ENCODE assay signal across 24 mouse cellular contexts in genomic region chr11:46265031-46265786, GRCm38 (mm10). TPM values are rescaled to one million over a fixed set of nuclear protein-coding genes. Genes with fewer than 3 reads are reported as not detected.
DNase-seq lines count a peak whose midpoint lies in the region; ATAC-seq and TF ChIP-seq lines count a peak whose summit lies in the region.
"Had no signal": no experiment of that assay in that cellular context is flagged by ENCODE, and none has a peak within 500 bp of the region (broad histone marks: within the 10 kb centered on the region; RNA-seq: fewer than 3 reads in every experiment).

No protein-coding gene starts in this region.

- no peak overlapping the region for H3K27ac ChIP-seq in midbrain, embryonic 11.5 days (ENCODE audit: low read depth, low read length)
- no peak overlapping the region for H3K27ac ChIP-seq in midbrain, embryonic 13.5 days
- no peak overlapping the region for H3K27ac ChIP-seq in hindbrain, postnatal 0 days
- H3K27ac ChIP-seq: embryonic facial prominence, embryonic 12.5 days; hindbrain, embryonic 12.5 days; lung, embryonic 15.5 days; midbrain, embryonic 10.5 days; neural tube, embryonic 12.5 days had no signal

- H3K4me2 ChIP-seq in midbrain, embryonic 11.5 days: no peak overlapping the region
- no peak overlapping the region for H3K4me2 ChIP-seq in midbrain, embryonic 13.5 days (replicated peaks)
- H3K4me2 ChIP-seq in hindbrain, postnatal 0 days (ENCODE audit: low read depth, low read length): no peak overlapping the region
- H3K4me2 ChIP-seq: embryonic facial prominence, embryonic 12.5 days; heart, embryonic 11.5 days; hindbrain, embryonic 12.5 days; lung, embryonic 15.5 days; neural tube, embryonic 12.5 days had no signal

- no peaks in the 10 kb centered on the region for H3K27me3 ChIP-seq in midbrain, embryonic 11.5 days (ENCODE audit: control insufficient read depth, insufficient read depth, low read length)
- no peaks in the 10 kb centered on the region for H3K27me3 ChIP-seq in midbrain, embryonic 13.5 days
- H3K27me3 ChIP-seq in hindbrain, postnatal 0 days (ENCODE audit: insufficient read depth, low read length): no peaks in the 10 kb centered on the region
- H3K27me3 ChIP-seq: embryonic facial prominence, embryonic 12.5 days; hindbrain, embryonic 12.5 days; lung, embryonic 15.5 days; neural tube, embryonic 12.5 days had no signal

- H3K9me3 ChIP-seq in midbrain, embryonic 11.5 days (ENCODE audit: control insufficient read depth, low read length): no peaks in the 10 kb centered on the region
- no peaks in the 10 kb centered on the region for H3K9me3 ChIP-seq in midbrain, embryonic 13.5 days
- no peaks in the 10 kb centered on the region for H3K9me3 ChIP-seq in hindbrain, postnatal 0 days (ENCODE audit: low read length)
- H3K9me3 ChIP-seq: embryonic facial prominence, embryonic 12.5 days; hindbrain, embryonic 12.5 days; lung, embryonic 15.5 days; midbrain, embryonic 10.5 days; neural tube, embryonic 12.5 days had no signal

- no peak for TF ChIP-seq CTCF in hindbrain, postnatal 0 days (IDR thresholded peaks at IDR 0.05; ENCODE audit: low read depth)

- no peak overlapping the region for H3K9ac ChIP-seq in midbrain, embryonic 11.5 days (ENCODE audit: low read length)
- no peak overlapping the region for H3K9ac ChIP-seq in midbrain, embryonic 13.5 days (replicated peaks)
- no peak overlapping the region for H3K9ac ChIP-seq in hindbrain, postnatal 0 days (replicated peaks; ENCODE audit: low read length)
- H3K9ac ChIP-seq: embryonic facial prominence, embryonic 12.5 days; hindbrain, embryonic 12.5 days; lung, embryonic 15.5 days; neural tube, embryonic 12.5 days had no signal

- H3K36me3 ChIP-seq in midbrain, embryonic 11.5 days (ENCODE audit: control insufficient read depth, insufficient read depth, low read length): peaks cover 5% of the 10 kb centered on the region; the same call in 1 of the 2 replicates
- peaks cover 90% of the 10 kb centered on the region for H3K36me3 ChIP-seq in midbrain, embryonic 13.5 days
- H3K36me3 ChIP-seq in hindbrain, postnatal 0 days (ENCODE audit: insufficient read depth, low read length): peaks cover 50% of the 10 kb centered on the region
- H3K36me3 ChIP-seq: embryonic facial prominence, embryonic 12.5 days; lung, embryonic 15.5 days had no signal

- peak; percentile 4 for DNase-seq in adrenal gland, postnatal 14 days
- no peak for DNase-seq in adrenal gland, postnatal 4 days (ENCODE audit: low spot score in 2 of 2)
- DNase-seq in midbrain, embryonic 11.5 days (ENCODE audit: low spot score, missing footprints): peak; percentile 35
- no peak for DNase-seq in frontal cortex, postnatal 10 days (ENCODE audit: low spot score in 2 of 2)
- no peak for DNase-seq in hindbrain, postnatal 0 days (ENCODE audit: low spot score)
- no peak for DNase-seq in adrenal gland, adult 2 months
- DNase-seq: adrenal gland, postnatal 36 days; cerebellum, adult 9-10 months; gastrocnemius, postnatal 36 days; heart, postnatal 10 days; kidney, adult 8-10 months; left cerebral cortex, postnatal 4 days; liver had no signal

- 91% methylated on average over 11 of the region's 11 CpGs for WGBS in midbrain, embryonic 11.5 days
- WGBS in midbrain, embryonic 13.5 days: 85% methylated on average over 11 of the region's 11 CpGs
- 86% methylated on average over 11 of the region's 11 CpGs for WGBS in hindbrain, postnatal 0 days

- H3K4me3 ChIP-seq in midbrain, embryonic 11.5 days (ENCODE audit: low read depth, low read length): no peak overlapping the region
- H3K4me3 ChIP-seq in midbrain, embryonic 13.5 days (replicated peaks): no peak overlapping the region
- H3K4me3 ChIP-seq in hindbrain, postnatal 0 days (ENCODE audit: low read length): no peak overlapping the region
- H3K4me3 ChIP-seq: embryonic facial prominence, embryonic 12.5 days; erythroblast, embryonic 14.5 days; hindbrain, embryonic 12.5 days; lung, embryonic 15.5 days; midbrain, embryonic 10.5 days; neural tube, embryonic 12.5 days had no signal

- ATAC-seq in midbrain, embryonic 11.5 days (ENCODE audit: low FRiP score): no peak
- ATAC-seq in midbrain, embryonic 13.5 days: no peak
- ATAC-seq in megakaryocyte, adult 5-6 weeks (ENCODE audit: poor library complexity, severe bottlenecking): peak; percentile 49
- ATAC-seq in hindbrain, postnatal 0 days: no peak
- ATAC-seq: forebrain, embryonic 14.5 days had no signal

- H3K4me1 ChIP-seq in midbrain, embryonic 11.5 days (ENCODE audit: control insufficient read depth, insufficient read depth, low read length): no peaks in the 10 kb centered on the region
- H3K4me1 ChIP-seq in midbrain, embryonic 13.5 days (replicated peaks): no peaks in the 10 kb centered on the region
- H3K4me1 ChIP-seq in hindbrain, postnatal 0 days (ENCODE audit: insufficient read depth, low read length): no peaks in the 10 kb centered on the region
- H3K4me1 ChIP-seq: embryonic facial prominence, embryonic 12.5 days; hindbrain, embryonic 12.5 days; lung, embryonic 15.5 days; midbrain, embryonic 10.5 days; neural tube, embryonic 12.5 days had no signal

RNA-seq across cellular contexts. Expression of gene Fndc9, which starts 29.9 kb away (rescaled TPM):
- not detected in 2 replicates for total RNA-seq in adrenal gland, postnatal 14 days (2021)
- not detected for total RNA-seq in adrenal gland, postnatal 4 days (2021)
- 1.1 and 1.2 TPM in 2 replicates for polyA plus RNA-seq in midbrain, embryonic 11.5 days (2014; fragmentation: Nextera tagmentation; extraction: Ambion mirVana)
- 4.6 and 5.9 TPM in 2 replicates for polyA plus RNA-seq in midbrain, embryonic 13.5 days (2015; fragmentation: Nextera tagmentation; extraction: Ambion mirVana)
- total RNA-seq in megakaryocyte, adult 5-6 weeks (2015): not detected in 2 replicates
- not detected in 2 replicates for total RNA-seq in megakaryocyte, adult 5-6 weeks (2017)
- 1.8 and 2.2 TPM in 2 replicates for total RNA-seq in hindbrain, postnatal 0 days (2014; rRNA removed)
- polyA plus RNA-seq in hindbrain, postnatal 0 days (2015; fragmentation: Nextera tagmentation; extraction: Ambion mirVana): 3.8 and 5.0 TPM in 2 replicates
- not detected for total RNA-seq in adrenal gland, adult 2 months (2021)
- not detected in 2 replicates for polyA plus RNA-seq in adrenal gland, adult 2 months (2012; rRNA removed)
- total RNA-seq: adrenal gland, postnatal 36 days; gastrocnemius, postnatal 36 days; heart, postnatal 10 days had no signal
- polyA plus RNA-seq: erythroblast, embryonic 14.5 days; heart, embryonic 11.5 days; small intestine, adult 2 months had no signal

RNA-seq across cellular contexts. Expression of gene Cyfip2, which starts 47.5 kb away (rescaled TPM):
- total RNA-seq in adrenal gland, postnatal 14 days (2021): 47.1 and 47.7 TPM in 2 replicates
- total RNA-seq in adrenal gland, postnatal 4 days (2021): 10 to 100 TPM; 55.8 to 56.7 TPM
- 34.0 and 40.4 TPM in 2 replicates for polyA plus RNA-seq in midbrain, embryonic 11.5 days (2014; fragmentation: Nextera tagmentation; extraction: Ambion mirVana)
- 75.5 and 80.8 TPM in 2 replicates for polyA plus RNA-seq in midbrain, embryonic 13.5 days (2015; fragmentation: Nextera tagmentation; extraction: Ambion mirVana)
- total RNA-seq in megakaryocyte, adult 5-6 weeks (2015): 56.5 and 69.7 TPM in 2 replicates
- total RNA-seq in megakaryocyte, adult 5-6 weeks (2017): 28.2 and 50.1 TPM in 2 replicates
- total RNA-seq in hindbrain, postnatal 0 days (2014; rRNA removed): 136 and 162 TPM in 2 replicates
- polyA plus RNA-seq in hindbrain, postnatal 0 days (2015; fragmentation: Nextera tagmentation; extraction: Ambion mirVana): 72.4 and 79.1 TPM in 2 replicates
- total RNA-seq in adrenal gland, adult 2 months (2021): 10 to 100 TPM; 68.1 to 95.2 TPM
- polyA plus RNA-seq in adrenal gland, adult 2 months (2012; rRNA removed): 24.4 and 34.7 TPM in 2 replicates

Comparison
In these comparisons a context has a peak if more than half of its experiments do, and no peak if none do; other contexts are left out.
1. DNase-seq: peak in adrenal gland, postnatal 14 days (single experiment) and midbrain, embryonic 11.5 days (single experiment); none in adrenal gland, postnatal 4 days (0 of 2), frontal cortex, postnatal 10 days (0 of 2), hindbrain, postnatal 0 days (single experiment) and adrenal gland, adult 2 months (single experiment).